Mouse (Mus musculus): ENCODE results near the gene Senp7. TPM values are rescaled to one million over a fixed set of nuclear protein-coding genes. Genes with fewer than 3 reads are reported as not detected.
"Not testable (repeated sequence)": the region's sequence is repeated elsewhere in the genome, so short reads cannot be mapped to it uniquely, and the experiment has no call there.

Senp7 gene
- total and polyA plus RNA-seq, 3 experiments: 2.9 to 15.6 (median 14.4) TPM

- no peak overlapping the region for H3K4me3 ChIP-seq
- no peak for DNase-seq
- TF ChIP-seq CTCF (IDR thresholded peaks at IDR 0.05): no peak
- TF ChIP-seq EP300 (IDR thresholded peaks at IDR 0.05; ENCODE audit: insufficient read depth, low read depth, low read length): no peak
- TF ChIP-seq POLR2A (IDR thresholded peaks at IDR 0.05; ENCODE audit: insufficient read depth, low read depth, low read length): no peak
- H3K27me3 ChIP-seq (ENCODE audit: control insufficient read depth, insufficient read depth, low read length): no peaks in the 10 kb centered on the region
- H3K27ac ChIP-seq: no peak overlapping the region
- H3K36me3 ChIP-seq (ENCODE audit: control insufficient read depth, insufficient read depth, low read length): no peaks in the 10 kb centered on the region
- no peaks in the 10 kb centered on the region for H3K79me2 ChIP-seq (replicated peaks; ENCODE audit: control insufficient read depth, insufficient read depth, low read length)
- no peaks in the 10 kb centered on the region for H3K4me1 ChIP-seq (ENCODE audit: control insufficient read depth, insufficient read depth, low read length)
- intact Hi-C loops (cut with DNase I): no loop called here
- H3K9ac ChIP-seq (ENCODE audit: low read depth, low read length): no peak overlapping the region
- 91% methylated on average over 2 of the region's 2 CpGs for WGBS
Observed at GRCm38 (mm10) chr16:56090385-56090784, 42.2 kb downstream of the Senp7 start.

- H3K4me1 ChIP-seq (ENCODE audit: control insufficient read depth, insufficient read depth, low read length); H3K9ac ChIP-seq (ENCODE audit: low read depth, low read length); H3K4me3 ChIP-seq; H3K36me3 ChIP-seq (ENCODE audit: control insufficient read depth, insufficient read depth, low read length); H3K79me2 ChIP-seq (replicated peaks; ENCODE audit: control insufficient read depth, insufficient read depth, low read length); DNase-seq; intact Hi-C loops (cut with DNase I); H3K27me3 ChIP-seq (ENCODE audit: control insufficient read depth, insufficient read depth, low read length); H3K27ac ChIP-seq: not testable (repeated sequence)
Observed at GRCm38 (mm10) chr16:56096401-56097018, 48.4 kb downstream of the Senp7 start.

- H3K4me3 ChIP-seq: no peak overlapping the region
- no peaks in the 10 kb centered on the region for H3K27me3 ChIP-seq (ENCODE audit: control insufficient read depth, insufficient read depth, low read length)
- intact Hi-C loops (cut with DNase I): loop anchor here (5.0 kb wide), 1 partner anchor 38 kb away; no protein-coding TSS in a partner anchor
- peak overlapping the region; percentile 63 for H3K27ac ChIP-seq
- H3K9ac ChIP-seq (ENCODE audit: low read depth, low read length): no peak overlapping the region
- DNase-seq: peak; percentile 27 to 36
- H3K4me1 ChIP-seq (ENCODE audit: control insufficient read depth, insufficient read depth, low read length): no peaks in the 10 kb centered on the region; the same call in 1 of the 2 replicates
- H3K36me3 ChIP-seq (ENCODE audit: control insufficient read depth, insufficient read depth, low read length): peaks cover 2% of the 10 kb centered on the region
- TF ChIP-seq EP300 (IDR thresholded peaks at IDR 0.05; ENCODE audit: insufficient read depth, low read depth, low read length): no peak
- TF ChIP-seq POLR2A (IDR thresholded peaks at IDR 0.05; ENCODE audit: insufficient read depth, low read depth, low read length): no peak
- TF ChIP-seq CTCF (IDR thresholded peaks at IDR 0.05): no peak
- WGBS: 41% methylated on average over 3 of the region's 3 CpGs
- H3K79me2 ChIP-seq (replicated peaks; ENCODE audit: control insufficient read depth, insufficient read depth, low read length): no peaks in the 10 kb centered on the region
Observed at GRCm38 (mm10) chr16:56115706-56116105, 67.6 kb downstream of the Senp7 start.

- WGBS: 71% methylated on average over 5 of the region's 5 CpGs
- H3K27me3 ChIP-seq (ENCODE audit: control insufficient read depth, insufficient read depth, low read length): no peaks in the 10 kb centered on the region
- no peaks in the 10 kb centered on the region for H3K79me2 ChIP-seq (replicated peaks; ENCODE audit: control insufficient read depth, insufficient read depth, low read length)
- no peaks in the 10 kb centered on the region; the same call in 1 of the 2 replicates for H3K4me1 ChIP-seq (ENCODE audit: control insufficient read depth, insufficient read depth, low read length)
- TF ChIP-seq POLR2A (IDR thresholded peaks at IDR 0.05; ENCODE audit: insufficient read depth, low read depth, low read length): no peak
- TF ChIP-seq EP300 (IDR thresholded peaks at IDR 0.05; ENCODE audit: insufficient read depth, low read depth, low read length): no peak
- no peak for TF ChIP-seq CTCF (IDR thresholded peaks at IDR 0.05)
- H3K27ac ChIP-seq: peak overlapping the region; percentile 63
- DNase-seq: no peak
- no peak overlapping the region for H3K4me3 ChIP-seq
- peaks cover 2% of the 10 kb centered on the region for H3K36me3 ChIP-seq (ENCODE audit: control insufficient read depth, insufficient read depth, low read length)
- no peak overlapping the region for H3K9ac ChIP-seq (ENCODE audit: low read depth, low read length)
- intact Hi-C loops (cut with DNase I): loop anchor here (5.0 kb wide), 1 partner anchor 39 kb away; no protein-coding TSS in a partner anchor
Observed at GRCm38 (mm10) chr16:56116155-56116554, 68.0 kb downstream of the Senp7 start.

- H3K27ac ChIP-seq: no peak overlapping the region
- DNase-seq: no peak
- no peak overlapping the region for H3K4me3 ChIP-seq
- H3K36me3 ChIP-seq (ENCODE audit: control insufficient read depth, insufficient read depth, low read length): peaks cover 2% of the 10 kb centered on the region; the same call in 1 of the 2 replicates
- H3K9ac ChIP-seq (ENCODE audit: low read depth, low read length): no peak overlapping the region
- no peaks in the 10 kb centered on the region for H3K27me3 ChIP-seq (ENCODE audit: control insufficient read depth, insufficient read depth, low read length)
- no peaks in the 10 kb centered on the region; the same call in 1 of the 2 replicates for H3K4me1 ChIP-seq (ENCODE audit: control insufficient read depth, insufficient read depth, low read length)
- no peak for TF ChIP-seq POLR2A (IDR thresholded peaks at IDR 0.05; ENCODE audit: insufficient read depth, low read depth, low read length)
- no peak for TF ChIP-seq CTCF (IDR thresholded peaks at IDR 0.05)
- no peak for TF ChIP-seq EP300 (IDR thresholded peaks at IDR 0.05; ENCODE audit: insufficient read depth, low read depth, low read length)
- intact Hi-C loops (cut with DNase I): loop anchor here (5.0 kb wide), 1 partner anchor 40 kb away; no protein-coding TSS in a partner anchor
- H3K79me2 ChIP-seq (replicated peaks; ENCODE audit: control insufficient read depth, insufficient read depth, low read length): no peaks in the 10 kb centered on the region
- WGBS: 94% methylated on average over 10 of the region's 10 CpGs
Observed at GRCm38 (mm10) chr16:56117327-56118180, 69.4 kb downstream of the Senp7 start.

- no peak for TF ChIP-seq CTCF (IDR thresholded peaks at IDR 0.05)
- TF ChIP-seq EP300 (IDR thresholded peaks at IDR 0.05; ENCODE audit: insufficient read depth, low read depth, low read length): no peak
- no peak for TF ChIP-seq POLR2A (IDR thresholded peaks at IDR 0.05; ENCODE audit: insufficient read depth, low read depth, low read length)
- H3K36me3 ChIP-seq (ENCODE audit: control insufficient read depth, insufficient read depth, low read length): no peaks in the 10 kb centered on the region
- H3K27me3 ChIP-seq (ENCODE audit: control insufficient read depth, insufficient read depth, low read length): no peaks in the 10 kb centered on the region
- DNase-seq: no peak
- no peak overlapping the region for H3K9ac ChIP-seq (ENCODE audit: low read depth, low read length)
- no peak overlapping the region for H3K4me3 ChIP-seq
- no peaks in the 10 kb centered on the region for H3K79me2 ChIP-seq (replicated peaks; ENCODE audit: control insufficient read depth, insufficient read depth, low read length)
- no peak overlapping the region for H3K27ac ChIP-seq
- whole genome bisulfite sequencing: 86% methylated on average over 5 of the region's 5 CpGs
- H3K4me1 ChIP-seq (ENCODE audit: control insufficient read depth, insufficient read depth, low read length): no peaks in the 10 kb centered on the region
- intact Hi-C loops (cut with DNase I): no loop called here
Observed at GRCm38 (mm10) chr16:56122517-56122916, 74.4 kb downstream of the Senp7 start.
